Mouse (Mus musculus) cortical plate, adult 2 months (tissue): Measurements from ENCODE around the gene Rnf7.

Experiments
- CTCF ChIP-seq: fragments of 200-500 bp; IDR thresholded peaks from 2 replicates; pipeline ENCODE4 v1.5.1; 2011; ENCODE audit warnings: mild to moderate bottlenecking, control low read depth, low read length; ENCODE audit not compliant: insufficient read depth; ENCODE audit errors: extremely low read depth
- POLR2A ChIP-seq: fragments of 200-500 bp; IDR thresholded peaks from 2 replicates; pipeline ENCODE4 v1.6.1; 2011; ENCODE audit warnings: mild to moderate bottlenecking, low read length, control low read depth; ENCODE audit not compliant: insufficient read depth; ENCODE audit errors: extremely low read depth

- TF ChIP-seq POLR2A, result no peak
- TF ChIP-seq CTCF, result no peak
Observed at GRCm38 (mm10) chr9:96472356-96472755, 6.1 kb downstream of the Rnf7 start.
